Mouse (Mus musculus): ENCODE data around the gene Tmem129. TPM values are rescaled to one million over a fixed set of nuclear protein-coding genes. Genes with fewer than 3 reads are reported as not detected.

Tmem129 gene
- total RNA-seq (2022) = 10 to 100 TPM; 23.1 to 26.2 (median 24.0) TPM

- peak; percentile 96 to 99 for DNase-seq (ENCODE audit: low spot score in 2 of 2)
Observed at GRCm38 (mm10) chr5:33657787-33658663, at the start of gene Tmem129, which contains the start of gene Tacc3. Gene Tmem129, minus strand, starts transcription at chr5:33658416. Gene Tacc3, plus strand, starts transcription at chr5:33658128.

- no peak for DNase-seq (ENCODE audit: low spot score in 2 of 2)
Observed at GRCm38 (mm10) chr5:33707163-33707562, 48.9 kb upstream of the Tmem129 start.

- DNase-seq (ENCODE audit: low spot score in 2 of 2) = no peak
Observed at GRCm38 (mm10) chr5:33706350-33706629, 48.1 kb upstream of the Tmem129 start.

- DNase-seq (ENCODE audit: low spot score in 2 of 2) = no peak
Observed at GRCm38 (mm10) chr5:33705612-33706349, 47.6 kb upstream of the Tmem129 start.

GRCm38 (mm10) chr5:33704945-33705611, 46.9 kb upstream of the Tmem129 start:
- peak in 1 of 2 experiments; percentile 73 for DNase-seq (ENCODE audit: low spot score in 2 of 2)

DNA sequence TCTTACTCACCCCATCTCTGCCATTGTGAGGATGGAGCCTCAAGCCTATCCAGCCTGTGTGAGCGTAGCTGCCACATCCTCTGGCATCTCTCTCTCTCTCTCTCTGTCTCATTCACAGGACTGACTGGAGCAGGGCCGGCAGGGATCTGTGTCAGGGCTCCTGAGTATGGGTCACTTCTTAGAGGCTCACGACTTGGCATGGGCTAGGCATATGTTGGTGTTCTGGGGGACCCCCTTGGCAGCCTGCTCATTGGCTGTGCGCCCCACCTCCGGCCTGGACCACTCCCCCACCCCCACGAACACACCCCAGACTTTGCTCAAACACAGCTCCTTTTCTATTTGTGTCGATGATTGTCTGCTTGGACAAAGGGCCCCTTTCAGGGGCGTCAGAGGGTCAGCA, 45.8 kb upstream of the Tmem129 start:
- DNase-seq (ENCODE audit: low spot score in 2 of 2) = no peak

- no peak for DNase-seq (ENCODE audit: low spot score in 2 of 2)
Observed at GRCm38 (mm10) chr5:33701832-33702231, 43.6 kb upstream of the Tmem129 start.

DNA sequence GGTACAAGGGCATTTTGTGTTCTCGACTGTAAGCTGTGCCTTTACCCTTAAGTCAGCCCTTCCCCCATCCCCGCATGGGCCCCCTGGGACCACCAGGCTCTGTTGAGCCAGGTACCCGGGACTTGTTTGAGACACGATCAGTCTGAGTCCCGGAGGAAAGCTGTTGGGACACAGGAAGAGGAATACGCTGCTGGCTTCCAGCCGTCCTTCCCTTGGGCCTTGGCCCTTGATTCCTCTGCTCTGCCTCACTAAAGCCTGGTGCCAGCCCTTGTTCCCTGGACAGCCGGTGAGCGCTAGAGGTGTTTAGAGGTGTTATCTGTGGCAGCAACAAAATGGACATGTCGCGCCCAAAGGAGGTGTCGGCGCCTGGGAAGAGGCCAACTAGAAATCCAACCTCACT, 41.8 kb upstream of the Tmem129 start:
- no peak for DNase-seq (ENCODE audit: low spot score in 2 of 2)

DNA sequence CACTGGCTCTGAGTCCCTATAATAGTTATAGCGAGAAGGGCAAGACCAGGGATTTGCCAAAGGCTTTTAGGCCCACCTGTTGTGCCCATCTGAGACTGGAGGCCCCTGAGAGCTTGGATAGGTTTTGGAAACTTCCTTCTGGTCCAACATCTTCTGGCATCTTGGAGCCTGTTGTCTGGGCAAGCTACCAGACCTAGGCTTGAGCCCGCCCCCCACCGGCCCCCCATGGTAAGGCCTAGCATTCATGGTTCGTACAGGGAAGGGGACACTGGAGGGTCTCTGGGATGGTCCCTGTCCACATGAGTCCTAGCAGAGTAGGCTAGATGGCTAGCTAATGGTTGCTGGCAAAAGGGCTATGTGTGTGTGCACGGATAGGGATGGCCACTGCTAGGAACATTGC, 40.5 kb upstream of the Tmem129 start:
- no peak for DNase-seq (ENCODE audit: low spot score in 2 of 2)

- peak in 1 of 2 experiments; percentile 74 for DNase-seq (ENCODE audit: low spot score in 2 of 2)
Observed at GRCm38 (mm10) chr5:33697947-33698512, 39.8 kb upstream of the Tmem129 start.

GRCm38 (mm10) chr5:33697534-33697933, 39.3 kb upstream of the Tmem129 start:
- no peak for DNase-seq (ENCODE audit: low spot score in 2 of 2)

DNA sequence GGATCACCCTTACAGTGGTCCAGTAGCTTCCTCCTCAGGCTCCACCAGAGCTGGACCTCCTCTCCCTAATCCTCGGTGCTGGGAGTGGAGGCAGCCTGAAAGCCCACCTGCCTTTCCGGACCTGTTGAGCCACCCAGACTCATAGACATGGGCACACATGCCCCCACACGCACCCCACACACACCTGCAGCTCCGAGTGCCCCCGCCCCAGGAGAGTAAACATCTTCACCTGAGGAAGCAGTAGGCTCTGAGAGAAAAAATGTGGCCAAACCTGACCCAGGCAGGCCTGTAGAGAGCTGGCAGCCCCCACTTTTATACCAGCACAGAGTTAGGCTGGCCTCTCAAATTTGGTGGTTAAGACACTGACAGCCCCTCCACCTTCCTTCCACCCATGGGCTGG, 38.2 kb upstream of the Tmem129 start:
- no peak for DNase-seq (ENCODE audit: low spot score in 2 of 2)

- DNase-seq (ENCODE audit: low spot score in 2 of 2) = no peak
Observed at GRCm38 (mm10) chr5:33695718-33696121, 37.5 kb upstream of the Tmem129 start.

GRCm38 (mm10) chr5:33694848-33695717, 36.9 kb upstream of the Tmem129 start:
- DNase-seq (ENCODE audit: low spot score in 2 of 2) = peak in 1 of 2 experiments; percentile 55

- DNase-seq (ENCODE audit: low spot score in 2 of 2) = no peak
Observed at GRCm38 (mm10) chr5:33694461-33694847, 36.2 kb upstream of the Tmem129 start.

GRCm38 (mm10) chr5:33692393-33692792, 34.2 kb upstream of the Tmem129 start:
- no peak for DNase-seq (ENCODE audit: low spot score in 2 of 2)

DNA sequence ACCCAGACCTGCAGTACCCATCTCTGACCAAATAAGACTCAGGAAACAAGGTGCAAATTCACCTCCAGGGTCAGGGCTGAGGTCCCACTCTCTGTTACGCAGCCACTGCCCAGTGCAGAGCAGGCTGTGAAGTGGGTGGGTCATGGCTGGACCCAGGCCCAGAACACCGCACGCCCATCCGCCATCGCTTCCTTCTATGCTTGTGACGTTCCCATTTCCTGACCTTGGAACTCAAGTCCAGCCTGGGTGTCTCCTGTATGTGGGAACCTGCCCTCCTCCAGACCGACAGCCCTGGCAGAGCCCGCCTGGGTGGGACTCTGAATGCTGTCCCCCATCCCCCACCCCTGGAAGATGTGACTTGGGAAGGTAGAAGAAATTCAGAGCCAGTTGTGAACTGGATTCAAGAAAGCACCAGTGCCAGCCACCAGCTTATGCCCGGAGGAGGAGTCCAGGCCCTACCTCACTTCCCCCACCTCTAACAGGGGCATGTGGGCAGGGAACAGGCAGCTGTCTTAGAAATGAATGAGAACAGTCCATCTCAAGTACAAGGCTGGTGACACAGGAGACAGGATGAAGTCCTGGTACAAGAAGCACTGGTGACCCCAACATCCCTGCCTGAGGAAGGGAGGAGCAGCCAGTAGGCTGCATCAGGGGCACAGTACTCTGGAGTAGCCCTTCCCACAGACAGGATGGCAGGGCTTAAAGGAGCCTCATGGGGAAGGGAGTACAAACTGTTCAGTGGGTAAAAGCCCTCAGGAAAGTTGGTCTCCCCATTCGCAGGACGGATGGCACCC, 31.8 kb upstream of the Tmem129 start:
- no peak for DNase-seq (ENCODE audit: low spot score in 2 of 2)

DNA sequence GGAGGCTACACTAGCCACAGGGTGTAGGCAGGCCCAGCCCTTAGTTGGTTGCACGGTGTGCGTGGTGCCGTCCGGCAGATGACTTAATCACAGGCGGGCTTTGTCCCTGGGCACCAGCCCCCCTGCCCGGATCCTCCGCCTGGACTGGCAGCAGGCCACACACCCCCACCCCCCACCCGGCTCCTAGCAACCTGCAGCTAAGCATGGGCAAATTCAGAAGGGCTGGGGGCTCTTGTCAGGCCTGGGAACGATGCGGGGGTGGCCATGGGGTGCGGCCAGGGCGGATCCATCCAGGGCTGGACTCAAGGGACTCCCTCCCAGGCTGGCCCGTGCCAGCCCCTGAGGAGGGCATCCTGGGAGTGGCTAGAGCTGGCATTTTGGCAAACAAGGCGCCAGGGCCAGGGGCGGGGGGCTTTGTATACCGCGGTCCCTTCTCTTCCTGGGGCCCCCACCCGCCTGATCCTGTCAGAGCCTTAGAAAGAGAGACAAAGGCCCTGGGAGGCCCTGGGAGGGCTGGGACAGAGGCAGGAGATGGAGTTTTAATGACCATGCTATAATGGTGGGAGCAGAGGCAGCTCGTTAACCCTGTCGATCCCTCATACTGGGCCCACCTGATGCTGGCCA, 31.1 kb upstream of the Tmem129 start:
- DNase-seq (ENCODE audit: low spot score in 2 of 2) = peak in 1 of 2 experiments; percentile 50

Measured in left cerebral cortex, adult 8-10 months (tissue).